In the genomic region with DNA sequence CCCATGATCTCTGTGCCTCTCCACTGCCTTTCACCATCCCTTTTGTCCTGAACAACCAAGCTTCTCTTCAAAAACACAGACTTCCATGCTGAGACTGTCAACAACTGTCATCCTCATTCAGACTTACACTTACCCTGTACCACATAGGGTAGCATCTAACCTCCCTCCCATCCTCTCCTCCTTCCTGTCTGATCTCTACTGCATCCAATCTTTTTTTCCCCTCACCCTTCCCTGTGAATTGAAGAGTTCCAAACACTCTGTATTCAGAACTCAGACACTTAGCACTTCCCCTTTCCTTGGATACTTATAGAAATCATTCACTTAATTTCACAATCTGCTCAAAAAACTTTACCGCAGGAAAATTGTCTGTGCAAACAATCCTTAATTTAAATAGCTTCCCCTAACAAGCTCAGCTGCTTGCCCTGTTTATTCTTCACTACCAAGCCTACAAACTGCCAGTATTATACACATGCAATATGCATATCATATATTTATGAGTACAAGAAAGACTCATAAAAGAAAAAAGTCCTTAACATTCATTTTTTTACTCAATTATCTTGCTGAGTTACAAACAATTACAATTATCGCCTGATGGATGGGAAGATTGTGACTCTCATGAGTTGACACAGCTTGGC, we compare ENCODE assay signal across 21 mouse cellular contexts.
DNase-seq lines count a peak whose midpoint lies in the region; ATAC-seq and TF ChIP-seq lines count a peak whose summit lies in the region.
"Had no signal": no experiment of that assay in that cellular context is flagged by ENCODE, and none has a peak within 500 bp of the region (broad histone marks: within the 10 kb centered on the region; RNA-seq: fewer than 3 reads in every experiment).

No protein-coding gene starts in this region.

- DNase-seq in forebrain, embryonic 11.5 days (ENCODE audit: low spot score) = no peak
- peak; percentile 20 for DNase-seq in forebrain, postnatal 0 days
- DNase-seq in urinary bladder, adult 18-20 months (ENCODE audit: low spot score in 2 of 2) = no peak
- DNase-seq: adrenal gland, adult 8-10 months; adrenal gland, postnatal 14 days; adrenal gland, postnatal 36 days; B cell, adult 2 months; cerebellum, adult 11-12 months; cerebellum, adult 2 months; cerebellum, adult 9-10 months; cerebellum, postnatal 10 days; cerebellum, postnatal 25 days had no signal

- ATAC-seq in forebrain, embryonic 15.5 days (replicated peaks) = no peak
- ATAC-seq in forebrain, embryonic 11.5 days (replicated peaks; ENCODE audit: low FRiP score) = no peak
- peak; percentile 74 for ATAC-seq in forebrain, postnatal 0 days
- ATAC-seq in forebrain, embryonic 12.5 days (ENCODE audit: low FRiP score) = no peak
- ATAC-seq: activated CD4-positive, CD25-positive, alpha-beta regulatory T cell, adult 4 months; CD4-positive, CD25-positive, alpha-beta regulatory T cell, adult 4 months; Patski had no signal

- no peak for TF ChIP-seq CTCF in forebrain, postnatal 0 days (IDR thresholded peaks at IDR 0.05; ENCODE audit: low read depth)

- H3K4me1 ChIP-seq in forebrain, embryonic 15.5 days = no peaks in the 10 kb centered on the region
- H3K4me1 ChIP-seq in forebrain, embryonic 11.5 days (replicated peaks; ENCODE audit: control insufficient read depth, insufficient read depth, low read length) = no peaks in the 10 kb centered on the region
- H3K4me1 ChIP-seq in forebrain, postnatal 0 days (ENCODE audit: insufficient read depth) = no peaks in the 10 kb centered on the region
- no peaks in the 10 kb centered on the region for H3K4me1 ChIP-seq in forebrain, embryonic 12.5 days
- H3K4me1 ChIP-seq: embryonic facial prominence, embryonic 10.5 days; embryonic facial prominence, embryonic 12.5 days had no signal

- H3K4me2 ChIP-seq in forebrain, embryonic 15.5 days (replicated peaks) = no peak overlapping the region
- no peak overlapping the region for H3K4me2 ChIP-seq in forebrain, embryonic 11.5 days (ENCODE audit: low read depth, low read length, severe bottlenecking)
- H3K4me2 ChIP-seq in forebrain, postnatal 0 days (ENCODE audit: low read depth) = no peak overlapping the region
- no peak overlapping the region for H3K4me2 ChIP-seq in forebrain, embryonic 12.5 days
- H3K4me2 ChIP-seq: embryonic facial prominence, embryonic 12.5 days had no signal

- no peaks in the 10 kb centered on the region for H3K9me3 ChIP-seq in forebrain, embryonic 15.5 days
- H3K9me3 ChIP-seq in forebrain, embryonic 11.5 days (ENCODE audit: control insufficient read depth, low read length) = no peaks in the 10 kb centered on the region
- no peaks in the 10 kb centered on the region for H3K9me3 ChIP-seq in forebrain, postnatal 0 days (ENCODE audit: low read length)
- no peaks in the 10 kb centered on the region for H3K9me3 ChIP-seq in forebrain, embryonic 12.5 days
- H3K9me3 ChIP-seq: embryonic facial prominence, embryonic 10.5 days; embryonic facial prominence, embryonic 12.5 days; G1E had no signal

- no peak overlapping the region for H3K9ac ChIP-seq in forebrain, embryonic 15.5 days (replicated peaks)
- H3K9ac ChIP-seq in forebrain, embryonic 11.5 days (ENCODE audit: low read length) = no peak overlapping the region
- H3K9ac ChIP-seq in forebrain, postnatal 0 days = no peak overlapping the region
- no peak overlapping the region for H3K9ac ChIP-seq in forebrain, embryonic 12.5 days
- H3K9ac ChIP-seq: embryonic facial prominence, embryonic 12.5 days had no signal

- no peaks in the 10 kb centered on the region for H3K36me3 ChIP-seq in forebrain, embryonic 15.5 days
- no peaks in the 10 kb centered on the region for H3K36me3 ChIP-seq in forebrain, embryonic 11.5 days (ENCODE audit: control insufficient read depth, insufficient read depth, low read length)
- H3K36me3 ChIP-seq in forebrain, postnatal 0 days (ENCODE audit: insufficient read depth) = no peaks in the 10 kb centered on the region
- H3K36me3 ChIP-seq in forebrain, embryonic 12.5 days (replicated peaks) = no peaks in the 10 kb centered on the region
- H3K36me3 ChIP-seq: embryonic facial prominence, embryonic 10.5 days; embryonic facial prominence, embryonic 12.5 days; G1E had no signal

- no peaks in the 10 kb centered on the region for H3K27me3 ChIP-seq in forebrain, embryonic 15.5 days
- no peaks in the 10 kb centered on the region for H3K27me3 ChIP-seq in forebrain, embryonic 11.5 days (ENCODE audit: control insufficient read depth, insufficient read depth, low read length)
- H3K27me3 ChIP-seq in forebrain, postnatal 0 days (ENCODE audit: insufficient read depth, low read length) = no peaks in the 10 kb centered on the region
- no peaks in the 10 kb centered on the region for H3K27me3 ChIP-seq in forebrain, embryonic 12.5 days
- H3K27me3 ChIP-seq: CH12.LX; embryonic facial prominence, embryonic 12.5 days; Patski had no signal

- H3K27ac ChIP-seq in forebrain, embryonic 15.5 days (replicated peaks) = 0 out of 2 replicates have a peak overlapping the region, but pooled peaks have one; percentile 31
- no peak overlapping the region for H3K27ac ChIP-seq in forebrain, embryonic 11.5 days (ENCODE audit: low read depth, low read length)
- no peak overlapping the region for H3K27ac ChIP-seq in forebrain, postnatal 0 days (ENCODE audit: low read depth, low read length)
- no peak overlapping the region for H3K27ac ChIP-seq in forebrain, embryonic 12.5 days
- H3K27ac ChIP-seq: embryonic facial prominence, embryonic 10.5 days; embryonic facial prominence, embryonic 12.5 days had no signal

- WGBS in forebrain, embryonic 15.5 days = 75% methylated on average over 2 of the region's 2 CpGs
- 88% methylated on average over 2 of the region's 2 CpGs for WGBS in forebrain, embryonic 11.5 days
- 52% methylated on average over 2 of the region's 2 CpGs for WGBS in forebrain, postnatal 0 days
- WGBS in forebrain, embryonic 12.5 days = 88% methylated on average over 2 of the region's 2 CpGs

- no peak overlapping the region for H3K4me3 ChIP-seq in forebrain, embryonic 15.5 days
- H3K4me3 ChIP-seq in forebrain, embryonic 11.5 days (ENCODE audit: low read depth, low read length) = no peak overlapping the region
- no peak overlapping the region for H3K4me3 ChIP-seq in forebrain, postnatal 0 days (ENCODE audit: low read depth, low read length)
- H3K4me3 ChIP-seq in forebrain, embryonic 12.5 days (replicated peaks) = no peak overlapping the region
- H3K4me3 ChIP-seq: embryonic facial prominence, embryonic 10.5 days; embryonic facial prominence, embryonic 12.5 days had no signal
